Mouse (Mus musculus) urinary bladder, adult 2 months (tissue): ENCODE data around the gene Sik2. TPM values are rescaled to one million over a fixed set of nuclear protein-coding genes. Genes with fewer than 3 reads are reported as not detected.

Experiments
- polyA plus RNA-seq: library from polyadenylated mRNA; depleted of rRNA; stranded (reverse); fragments of >200 nt; gene quantifications from 2 replicates; pipeline ENCODE4 v1.2.3, GENCODE M21; 2012; rRNA removed

Gene Sik2
- polyA plus RNA-seq, 1 experiment, result 17.4 TPM

Other genes starting within 250 kb of the Sik2 start
- gene Fdxacb1, start 240.8 kb downstream of the Sik2 start, polyA plus RNA-seq, result 8.2 and 8.6 TPM in 2 replicates
- 19.7 and 22.0 TPM in 2 replicates for gene Alg9, start 234.1 kb downstream of the Sik2 start, polyA plus RNA-seq
- 60.8 and 68.2 TPM in 2 replicates for gene 1110032A03Rik, start 233.6 kb downstream of the Sik2 start, polyA plus RNA-seq
- 20.9 and 23.5 TPM in 2 replicates for gene Ppp2r1b, start 163.8 kb downstream of the Sik2 start, polyA plus RNA-seq
- gene Btg4, start 51.8 kb upstream of the Sik2 start, polyA plus RNA-seq, result 0.10 TPM in 1 of 2 replicates, not detected in the other
- gene Layn, start 68.0 kb upstream of the Sik2 start, polyA plus RNA-seq, result 7.0 and 10.2 TPM in 2 replicates
- not detected in 2 replicates for gene 4833427G06Rik, start 93.0 kb upstream of the Sik2 start, polyA plus RNA-seq
- 0.01 TPM in 2 replicates for gene Gm32742, start 156.4 kb upstream of the Sik2 start, polyA plus RNA-seq
- 0.08 and 0.25 TPM in 2 replicates for gene Pou2af1, start 204.6 kb upstream of the Sik2 start, polyA plus RNA-seq